Mouse (Mus musculus) urinary bladder, postnatal 25 days (tissue): ENCODE measurements around the gene Map7.

Experiments
- DNase-seq: peaks from one replicate; pipeline ENCODE4 v3.0.0; 2022; ENCODE audit warnings: low spot score

Gene Map7

GRCm38 (mm10) chr10:20185806-20186205 is 37.5 kb downstream of the Map7 start:
- DNase-seq, result no peak

- no peak for DNase-seq
Measured at GRCm38 (mm10) chr10:20186800-20187273, 38.6 kb downstream of the Map7 start.

- no peak for DNase-seq
Measured at GRCm38 (mm10) chr10:20190139-20190747, 42.0 kb downstream of the Map7 start.

- no peak for DNase-seq
Measured at GRCm38 (mm10) chr10:20194847-20195540, 46.7 kb downstream of the Map7 start.

- DNase-seq, result no peak
Measured at GRCm38 (mm10) chr10:20197039-20197438, 48.8 kb downstream of the Map7 start.

GRCm38 (mm10) chr10:20198968-20199737 is 50.9 kb downstream of the Map7 start:
- no peak for DNase-seq

- no peak for DNase-seq
Measured at GRCm38 (mm10) chr10:20201236-20201635, 53.0 kb downstream of the Map7 start.

- DNase-seq, result no peak
Measured at GRCm38 (mm10) chr10:20202171-20202570, 53.9 kb downstream of the Map7 start.

- DNase-seq, result no peak
Measured at GRCm38 (mm10) chr10:20202818-20203217, 54.5 kb downstream of the Map7 start.

- DNase-seq, result no peak
Measured at GRCm38 (mm10) chr10:20203502-20203901, 55.2 kb downstream of the Map7 start.

- DNase-seq, result no peak
Measured at GRCm38 (mm10) chr10:20204696-20205431, 56.6 kb downstream of the Map7 start.

- DNase-seq, result no peak
Measured at GRCm38 (mm10) chr10:20206966-20207365, 58.7 kb downstream of the Map7 start.

- no peak for DNase-seq
Measured at GRCm38 (mm10) chr10:20209609-20210341, 61.5 kb downstream of the Map7 start.

- no peak for DNase-seq
Measured at GRCm38 (mm10) chr10:20214418-20214817, 66.1 kb downstream of the Map7 start.

- DNase-seq, result no peak
Measured at GRCm38 (mm10) chr10:20216982-20217381, 68.7 kb downstream of the Map7 start.

- DNase-seq, result no peak
Measured at GRCm38 (mm10) chr10:20218866-20219265, 70.6 kb downstream of the Map7 start.

GRCm38 (mm10) chr10:20219538-20219937 is 71.3 kb downstream of the Map7 start:
- no peak for DNase-seq

- no peak for DNase-seq
Measured at GRCm38 (mm10) chr10:20220443-20221071, 72.3 kb downstream of the Map7 start.

GRCm38 (mm10) chr10:20222011-20222410 is 73.7 kb downstream of the Map7 start:
- DNase-seq, result no peak

- DNase-seq, result no peak
Measured at GRCm38 (mm10) chr10:20226728-20227127, 78.5 kb downstream of the Map7 start.

- DNase-seq, result no peak
Measured at GRCm38 (mm10) chr10:20230026-20230425, 81.8 kb downstream of the Map7 start.
